Mouse (Mus musculus) megakaryocyte, embryonic 14.5 days (primary cell): ENCODE data around the gene Tgfa.

ENCODE experiments used
- FLI1 ChIP-seq: IDR thresholded peaks from 2 replicates; pipeline ENCODE4 v1.6.1; 2012; ENCODE audit warnings: low read length, inconsistent platforms, mixed read lengths
- GATA1 ChIP-seq: IDR thresholded peaks from 3 replicates; pipeline ENCODE4 v1.6.1; 2012; ENCODE audit warnings: mixed read lengths, low read length, inconsistent platforms, borderline replicate concordance

DNA sequence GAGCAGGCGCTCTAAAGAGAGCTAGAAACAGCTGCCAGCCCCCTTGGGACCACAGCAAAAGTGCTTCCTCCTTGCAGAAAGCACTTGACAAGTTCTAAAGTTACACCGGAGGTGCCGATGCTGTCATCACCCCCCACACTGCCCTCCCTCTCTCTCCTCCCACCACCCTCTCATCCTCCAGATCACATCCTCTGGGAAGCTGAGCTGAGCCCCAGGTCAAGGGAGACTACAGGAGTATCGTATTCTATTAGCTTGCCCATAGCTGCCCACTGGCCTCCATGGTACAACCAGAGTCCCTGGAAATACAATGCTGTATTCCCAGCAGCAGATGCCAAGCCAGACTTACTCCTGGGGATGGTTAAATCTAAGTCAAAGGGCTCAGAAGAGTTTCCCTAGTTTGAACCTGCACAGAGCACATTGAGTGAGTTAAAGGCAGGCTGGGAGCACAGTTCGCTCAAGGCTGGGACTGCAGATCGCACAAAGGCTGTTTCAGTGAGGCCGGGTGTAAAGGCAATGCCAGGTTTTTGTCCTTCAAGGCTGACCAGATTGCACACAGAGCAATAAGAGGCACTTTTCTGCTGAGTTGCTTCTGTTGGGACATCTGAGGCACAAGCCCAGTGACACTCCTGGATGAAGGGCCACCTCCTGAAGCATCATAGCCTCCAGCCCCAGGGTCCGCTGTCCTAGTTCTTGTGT, 75.5 kb downstream of the Tgfa start:
- TF ChIP-seq GATA1 (no peak), FLI1 (no peak)
